Mouse (Mus musculus) activated CD4-positive, CD25-positive, alpha-beta regulatory T cell, adult 4 months (primary cell): ENCODE data around the gene Pecam1. TPM values are rescaled to one million over a fixed set of nuclear protein-coding genes. Genes with fewer than 3 reads are reported as not detected.
"Not testable (repeated sequence)": the region's sequence is repeated elsewhere in the genome, so short reads cannot be mapped to it uniquely, and the experiment has no call there.

Experiments used
- ATAC-seq: one replicate; pipeline ENCODE4 v1.8.0; 2017
- polyA plus RNA-seq, 2 experiments: library from polyadenylated mRNA; unstranded; fragments of 100-300 nt; shearing (Covaris generic); gene quantifications; one replicate each; pipeline ENCODE4 v1.2.1; 2017

The Pecam1 gene
- polyA plus RNA-seq, 2 experiments from 2014 or later: 102 TPM

- ATAC-seq: no peak
Observed at GRCm38 (mm10) chr11:106665841-106666240, 84.6 kb downstream of the Pecam1 start.

DNA sequence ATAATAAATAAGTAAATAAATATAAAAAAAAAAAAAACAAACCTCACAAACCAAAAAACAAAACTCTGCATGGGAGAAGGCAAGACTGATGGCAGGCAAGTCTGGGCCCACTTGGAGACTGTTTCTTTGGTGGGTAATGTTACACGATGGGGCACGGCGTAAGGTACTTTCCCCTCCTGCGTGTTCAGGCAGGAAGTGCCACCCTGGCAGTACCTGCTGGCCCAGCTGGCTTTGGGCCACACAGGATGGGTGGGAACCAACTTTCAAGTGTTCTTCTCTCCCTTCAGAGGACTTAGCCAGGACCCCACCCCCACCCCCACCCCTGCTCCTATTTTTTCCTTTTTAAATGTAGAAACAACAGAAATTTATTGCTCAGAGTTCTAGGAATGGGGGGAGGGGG lies 85.1 kb downstream of the Pecam1 start:
- ATAC-seq: peak; percentile 71

DNA sequence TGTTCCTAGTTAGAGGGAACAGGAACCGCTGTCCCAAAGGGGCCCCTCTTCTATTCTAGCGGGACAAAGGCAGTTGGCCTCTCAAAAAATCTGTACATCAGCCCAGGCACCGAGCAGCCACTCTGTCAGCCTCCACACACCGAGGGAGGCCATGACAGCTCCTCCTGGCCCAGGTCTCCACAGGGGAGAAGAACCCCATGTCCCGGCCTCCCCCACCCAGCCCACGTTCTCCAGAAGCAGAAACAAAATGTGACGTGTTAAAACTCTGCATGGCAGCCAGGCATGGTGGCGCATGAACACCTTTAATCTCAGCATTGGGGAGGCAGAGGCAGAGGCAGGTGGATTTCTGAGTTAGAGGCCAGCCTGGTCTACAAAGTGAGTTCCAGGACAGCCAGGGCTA lies 85.7 kb downstream of the Pecam1 start:
- ATAC-seq: no peak

DNA sequence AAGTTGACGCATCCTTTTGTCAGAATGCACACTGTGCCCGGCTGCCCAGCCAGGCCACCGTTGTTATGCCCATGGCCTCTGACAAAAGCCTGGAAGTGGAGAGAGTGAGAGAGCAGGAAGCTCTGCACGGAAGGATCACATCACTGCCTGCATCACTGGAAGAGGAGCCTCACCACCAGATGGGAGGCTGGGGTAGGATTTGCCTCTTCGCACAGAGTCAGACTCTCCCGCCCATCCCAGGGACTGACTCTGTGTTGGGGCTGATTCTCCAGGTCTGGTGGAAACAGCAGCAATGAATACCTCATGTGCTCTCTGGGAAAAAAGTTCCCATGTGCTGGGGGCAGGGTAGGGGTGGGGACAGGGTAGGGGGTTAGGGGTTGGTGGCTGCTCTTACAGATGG lies 86.6 kb downstream of the Pecam1 start:
- ATAC-seq: no peak

GRCm38 (mm10) chr11:106662634-106663407 lies 87.6 kb downstream of the Pecam1 start:
- ATAC-seq: no peak

DNA sequence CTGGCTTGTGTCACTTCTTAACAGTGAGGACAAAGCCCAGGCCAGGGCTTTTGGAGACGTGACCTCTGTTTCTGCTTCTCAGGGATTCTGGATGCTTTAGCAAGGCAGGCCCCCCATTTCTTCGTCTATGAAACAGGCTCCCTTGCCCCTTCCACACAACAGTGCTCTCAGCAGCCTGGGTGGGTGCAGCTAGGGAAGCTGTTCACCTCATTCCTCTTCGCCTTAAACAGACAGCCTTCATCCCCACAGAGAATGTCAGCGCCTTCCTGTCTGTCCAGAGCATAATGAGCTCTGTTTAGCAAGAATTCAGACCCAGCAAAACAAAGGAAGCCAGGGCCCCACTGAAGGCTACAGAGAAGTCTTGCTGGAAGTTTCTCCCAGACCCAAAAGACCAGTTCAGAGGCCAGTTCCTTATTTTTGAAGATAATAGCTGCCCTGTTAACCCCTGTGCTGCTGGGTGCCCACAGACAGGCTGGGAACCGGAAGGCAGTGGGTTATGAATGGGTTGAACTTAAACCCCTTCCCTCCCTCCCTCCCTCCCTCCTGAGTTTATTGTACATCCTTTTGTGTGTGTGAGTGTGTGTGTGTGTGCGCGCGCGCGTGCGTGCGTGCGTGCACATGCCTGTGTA lies 89.9 kb downstream of the Pecam1 start:
- no peak for ATAC-seq

DNA sequence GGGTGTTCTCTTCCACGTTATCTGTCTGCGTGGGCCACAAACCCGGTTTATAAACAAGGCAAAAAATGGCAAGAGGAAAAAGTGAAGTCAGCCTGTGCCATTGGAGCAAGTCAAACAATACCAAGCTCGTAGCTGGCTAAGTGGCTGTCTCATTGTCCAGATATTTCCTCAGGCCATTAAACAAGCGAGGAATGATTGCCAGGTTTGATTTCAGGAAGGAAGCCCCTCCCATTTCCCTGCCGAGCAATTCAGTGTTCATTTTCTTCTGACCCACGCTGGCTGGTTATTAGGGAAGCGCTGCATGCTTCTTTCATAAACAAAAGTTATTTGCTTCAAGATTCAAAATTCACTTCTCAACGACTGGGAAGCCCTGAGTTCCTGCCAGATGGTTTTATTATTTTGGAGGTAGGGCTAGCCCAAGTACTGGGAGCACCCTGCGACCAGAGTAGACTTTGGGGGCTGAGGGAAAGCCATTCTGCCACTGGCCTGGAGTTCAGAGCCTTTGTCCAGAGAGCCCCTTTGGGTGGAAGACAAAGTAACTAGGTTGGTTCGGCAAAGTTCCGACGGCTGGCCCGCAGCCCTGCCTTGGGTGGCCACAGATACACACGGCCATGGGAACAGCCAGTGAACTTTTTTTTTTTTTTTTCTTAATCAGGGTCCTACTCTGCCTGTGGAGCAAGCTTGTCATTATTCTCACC lies 90.7 kb downstream of the Pecam1 start:
- ATAC-seq: no peak

DNA sequence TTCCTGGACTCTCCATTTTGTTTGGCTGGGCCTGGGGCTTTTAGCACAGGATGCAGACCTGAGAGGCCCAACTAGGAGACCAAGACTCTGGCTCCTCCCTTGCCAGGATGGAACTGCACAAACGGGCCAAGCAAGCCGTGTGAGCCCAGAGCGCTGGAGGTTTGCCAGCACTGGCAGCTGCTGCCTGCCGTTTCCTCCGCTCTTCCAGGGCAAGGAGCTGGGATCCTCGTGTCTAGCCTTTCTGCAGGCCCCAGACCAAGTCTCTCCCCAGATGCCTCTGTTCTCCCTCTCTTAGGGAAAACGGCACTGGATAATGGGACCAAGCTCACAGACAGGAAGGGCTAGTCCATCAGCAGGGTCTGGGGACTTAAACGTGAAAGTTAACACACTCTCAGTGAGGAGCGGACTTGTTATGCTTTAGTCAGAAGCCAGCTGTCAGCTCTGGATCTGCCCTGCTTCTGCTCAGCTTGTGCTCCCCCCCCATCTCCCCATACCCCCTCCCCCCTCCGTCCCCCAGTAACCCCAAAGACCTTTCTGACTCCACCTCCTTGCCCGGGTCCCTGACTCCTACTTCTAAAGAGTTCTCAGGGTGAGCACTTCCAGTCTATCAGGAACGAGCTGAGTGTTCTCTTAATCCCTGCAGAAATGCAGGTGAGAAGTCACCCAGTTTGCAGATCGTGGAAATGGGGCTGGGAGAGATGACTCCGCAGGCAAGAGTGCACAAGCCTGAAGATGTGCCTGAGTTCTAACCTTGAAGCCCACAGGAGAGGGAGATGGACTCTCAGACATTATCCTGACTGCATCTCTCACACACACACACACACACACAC lies 92.2 kb downstream of the Pecam1 start:
- ATAC-seq: peak; percentile 80

DNA sequence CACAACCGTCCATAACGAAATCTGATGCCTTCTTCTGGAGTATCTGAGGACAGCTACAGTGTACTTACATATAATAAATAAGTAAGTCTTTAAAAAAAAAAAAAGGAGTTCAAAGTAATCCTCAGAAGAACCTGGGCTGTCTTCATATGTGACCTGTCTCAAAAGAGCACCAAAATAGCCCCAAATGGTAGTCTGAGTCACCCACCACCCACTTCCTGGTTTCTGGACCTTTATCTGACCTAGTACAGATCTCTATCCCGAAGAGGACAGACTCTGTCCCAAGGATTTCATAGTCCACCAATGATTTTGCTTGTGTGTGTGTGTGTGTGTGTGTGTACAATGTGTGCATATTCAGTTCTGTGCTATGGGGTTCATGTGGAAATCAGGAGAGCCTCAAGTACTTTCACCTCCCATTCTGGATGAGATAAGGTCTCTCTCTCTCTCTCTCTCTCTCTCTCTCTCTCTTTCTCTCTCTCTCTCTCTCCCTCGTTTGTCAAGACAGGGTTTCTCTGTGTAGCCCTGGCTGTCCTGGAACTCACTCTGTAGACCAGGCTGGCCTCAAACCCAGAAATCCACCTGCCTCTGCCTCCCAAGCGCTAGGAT lies 93.4 kb downstream of the Pecam1 start:
- ATAC-seq: not testable (repeated sequence)

- peak; percentile 74 for ATAC-seq
Observed at GRCm38 (mm10) chr11:106648347-106648746, 102.1 kb downstream of the Pecam1 start.

GRCm38 (mm10) chr11:106642966-106643637 lies 107.3 kb downstream of the Pecam1 start:
- ATAC-seq: no peak

- no peak for ATAC-seq
Observed at GRCm38 (mm10) chr11:106641580-106641979, 108.8 kb downstream of the Pecam1 start.

DNA sequence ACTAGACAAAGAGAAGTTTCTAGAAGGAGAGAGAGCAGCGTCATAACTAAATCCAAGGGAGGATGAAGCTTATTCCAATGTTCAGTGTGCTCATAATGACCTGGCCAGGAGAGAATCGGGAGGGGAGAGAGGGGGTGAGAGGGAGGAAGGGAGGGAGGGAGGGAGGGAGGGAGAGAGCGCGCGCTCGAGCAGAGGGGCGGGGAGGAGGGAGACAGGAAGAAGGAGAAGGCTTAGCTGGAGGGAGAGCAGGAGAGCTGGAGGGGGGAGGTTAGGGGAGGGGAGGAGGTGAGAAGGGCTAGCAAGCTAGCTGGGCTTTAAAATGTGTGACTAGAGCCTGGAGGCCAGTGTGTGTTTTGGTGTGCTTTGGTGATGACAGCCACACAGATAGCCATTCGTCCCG lies 110.4 kb downstream of the Pecam1 start:
- ATAC-seq: no peak

GRCm38 (mm10) chr11:106639356-106639692 lies 111.1 kb downstream of the Pecam1 start:
- ATAC-seq: no peak

DNA sequence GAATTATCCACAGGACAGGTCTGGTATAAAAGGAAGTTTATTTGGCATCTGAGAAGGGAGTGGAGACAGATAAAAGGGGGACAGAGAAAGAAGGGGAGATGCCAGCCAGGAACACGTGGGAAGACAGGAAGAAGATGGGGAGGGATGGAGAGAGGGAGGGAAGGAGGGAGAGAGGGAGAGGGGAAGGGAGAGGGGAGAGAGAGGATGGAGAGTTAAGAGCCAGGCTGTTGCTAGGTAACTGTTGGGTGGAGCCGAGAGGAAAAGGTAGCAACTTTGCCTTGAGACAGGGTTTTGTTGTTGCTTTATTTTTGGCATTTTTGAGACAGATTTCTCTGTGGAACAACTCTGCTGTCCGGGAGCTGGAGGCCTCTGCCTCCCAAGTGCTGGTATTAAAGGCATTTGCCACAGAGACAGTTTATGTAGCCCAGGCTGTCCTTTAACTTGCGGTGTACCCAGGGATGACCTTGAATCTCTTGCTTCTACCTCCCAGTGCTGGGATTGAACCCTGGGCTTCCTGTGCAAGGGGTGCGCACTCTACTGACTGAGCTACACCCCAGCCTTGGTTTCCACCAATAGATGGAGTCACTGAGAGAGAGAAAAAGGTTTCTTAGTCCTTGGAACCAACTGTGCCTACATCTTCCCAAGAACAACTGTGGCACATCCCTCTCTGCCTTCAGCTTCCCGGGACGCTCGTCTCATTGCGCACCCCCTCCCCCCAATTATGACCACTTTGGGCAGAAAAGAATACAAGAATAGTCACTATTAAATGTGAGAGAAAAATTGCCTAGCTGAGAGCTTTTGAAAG lies 111.7 kb downstream of the Pecam1 start:
- no peak for ATAC-seq

GRCm38 (mm10) chr11:106637754-106638153 lies 112.7 kb downstream of the Pecam1 start:
- ATAC-seq: no peak

- ATAC-seq: no peak
Observed at GRCm38 (mm10) chr11:106635946-106636345, 114.5 kb downstream of the Pecam1 start.

DNA sequence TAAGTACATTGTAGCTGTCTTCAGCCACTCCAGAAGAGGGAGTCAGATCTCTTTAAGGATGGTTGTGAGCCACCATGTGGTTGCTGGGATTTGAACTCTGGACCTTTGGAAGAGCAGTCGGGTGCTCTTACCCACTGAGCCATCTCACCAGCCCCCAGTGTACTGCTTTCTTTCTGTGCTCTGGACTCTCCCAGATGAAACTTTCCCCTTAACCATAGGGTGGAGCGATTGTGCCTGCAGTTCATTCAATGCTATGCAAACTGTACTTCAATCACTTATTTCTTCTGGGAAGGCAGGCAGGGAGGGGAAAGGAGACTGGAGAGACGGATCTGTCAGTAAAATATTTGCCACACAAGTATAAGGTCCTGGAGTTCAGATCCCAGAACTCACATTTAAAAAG lies 116.3 kb downstream of the Pecam1 start:
- not testable (repeated sequence) for ATAC-seq

DNA sequence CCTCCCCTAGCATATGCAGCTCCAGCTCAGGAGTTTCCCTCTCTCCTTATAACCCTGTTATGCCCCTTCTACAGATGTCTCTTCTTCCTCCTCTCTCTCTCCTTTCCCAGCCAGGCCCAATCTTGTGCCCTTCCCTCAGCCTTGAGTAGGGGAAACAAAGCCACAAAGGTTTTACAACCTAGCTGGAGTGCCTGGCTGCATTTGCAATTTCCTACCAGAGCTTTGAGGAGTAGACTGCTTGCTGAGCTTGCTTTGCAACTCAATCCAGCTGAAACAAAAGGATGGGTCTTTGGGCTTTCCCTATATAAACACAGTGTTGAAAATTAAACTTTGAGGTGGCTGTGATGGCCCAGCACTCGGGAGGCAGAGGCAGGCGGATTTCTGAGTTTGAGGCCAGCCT lies 117.0 kb downstream of the Pecam1 start:
- no peak for ATAC-seq

DNA sequence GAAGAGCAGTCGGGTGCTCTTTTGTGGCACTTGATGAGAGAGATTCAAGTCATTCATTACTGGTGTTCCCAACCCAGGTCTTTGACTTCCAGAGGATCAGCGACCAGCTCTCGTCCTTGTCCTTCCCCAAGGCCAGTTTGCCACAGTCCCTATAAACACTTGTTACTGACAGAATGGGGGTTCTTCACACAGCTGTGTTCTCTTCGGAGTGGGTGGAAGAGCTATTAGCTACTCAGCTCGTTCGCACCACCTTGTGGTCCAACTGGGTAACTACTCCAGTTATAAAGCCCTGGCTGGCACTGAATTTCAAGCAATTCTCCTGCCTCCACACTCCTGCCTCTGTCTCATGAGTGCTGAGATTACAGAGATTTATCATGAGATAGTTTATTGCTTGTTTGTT lies 122.7 kb downstream of the Pecam1 start:
- peak; percentile 65 for ATAC-seq

- ATAC-seq: no peak
Observed at GRCm38 (mm10) chr11:106625577-106625976, 124.9 kb downstream of the Pecam1 start.
